Mouse (Mus musculus) mature B cell (primary cell): ENCODE data around the gene Kat2b.
"Not testable (repeated sequence)": the region's sequence is repeated elsewhere in the genome, so short reads cannot be mapped to it uniquely, and the experiment has no call there.

Experiments
- in situ Hi-C: fragments of 300-500 bp; cut with MboI; formaldehyde crosslinking; loops from 2 replicates; pipeline ENCODE4 v1.14.3; 2019

The Kat2b gene

GRCm38 (mm10) chr17:53596941-53597790, 30.5 kb downstream of the Kat2b start:
- in situ Hi-C loops: no loop called here

- in situ Hi-C loops: no loop called here
These were observed 31.9 kb downstream of the Kat2b start for GRCm38 (mm10) chr17:53598571-53598970.

- in situ Hi-C loops: not testable (repeated sequence)
These were observed 36.6 kb downstream of the Kat2b start for GRCm38 (mm10) chr17:53603236-53603635.

GRCm38 (mm10) chr17:53606082-53606481, 39.4 kb downstream of the Kat2b start:
- in situ Hi-C loops: not testable (repeated sequence)

GRCm38 (mm10) chr17:53608924-53609323, 42.3 kb downstream of the Kat2b start:
- in situ Hi-C loops: not testable (repeated sequence)

GRCm38 (mm10) chr17:53617295-53617957, 50.8 kb downstream of the Kat2b start:
- in situ Hi-C loops: no loop called here

- in situ Hi-C loops: no loop called here
These were observed 51.7 kb downstream of the Kat2b start for GRCm38 (mm10) chr17:53618369-53618768.

- in situ Hi-C loops: no loop called here
These were observed 52.7 kb downstream of the Kat2b start for GRCm38 (mm10) chr17:53619391-53619790.

- in situ Hi-C loops: no loop called here
These were observed 54.0 kb downstream of the Kat2b start for GRCm38 (mm10) chr17:53620611-53621010.

- in situ Hi-C loops: no loop called here
These were observed 55.5 kb downstream of the Kat2b start for GRCm38 (mm10) chr17:53622125-53622524.

GRCm38 (mm10) chr17:53623762-53624161, 57.1 kb downstream of the Kat2b start:
- in situ Hi-C loops: no loop called here

- in situ Hi-C loops: no loop called here
These were observed 59.5 kb downstream of the Kat2b start for GRCm38 (mm10) chr17:53626160-53626559.

- in situ Hi-C loops: no loop called here
These were observed 60.8 kb downstream of the Kat2b start for GRCm38 (mm10) chr17:53627497-53627896.

GRCm38 (mm10) chr17:53628131-53628530, 61.5 kb downstream of the Kat2b start:
- in situ Hi-C loops: no loop called here

- in situ Hi-C loops: no loop called here
These were observed 64.7 kb downstream of the Kat2b start for GRCm38 (mm10) chr17:53631344-53631743.

- in situ Hi-C loops: no loop called here
These were observed 76.7 kb downstream of the Kat2b start for GRCm38 (mm10) chr17:53643360-53643759.

- in situ Hi-C loops: no loop called here
These were observed 83.6 kb downstream of the Kat2b start for GRCm38 (mm10) chr17:53650251-53650661.

- in situ Hi-C loops: no loop called here
These were observed 87.9 kb downstream of the Kat2b start for GRCm38 (mm10) chr17:53654596-53654995.

- in situ Hi-C loops: no loop called here
These were observed 88.4 kb downstream of the Kat2b start for GRCm38 (mm10) chr17:53655081-53655480.

GRCm38 (mm10) chr17:53655959-53656358, 89.3 kb downstream of the Kat2b start:
- in situ Hi-C loops: no loop called here

GRCm38 (mm10) chr17:53656369-53656860, 89.8 kb downstream of the Kat2b start:
- in situ Hi-C loops: no loop called here

GRCm38 (mm10) chr17:53657391-53657790, 90.7 kb downstream of the Kat2b start:
- in situ Hi-C loops: not testable (repeated sequence)

- in situ Hi-C loops: no loop called here
These were observed 92.0 kb downstream of the Kat2b start for GRCm38 (mm10) chr17:53658668-53659067.
